Mouse (Mus musculus): Measurements from ENCODE around the gene Ttyh2.
A peak's percentile ranks its signal among the peaks of the same experiment; 100 is the strongest.
"Not testable (repeated sequence)": the region's sequence is repeated elsewhere in the genome, so short reads cannot be mapped to it uniquely, and the experiment has no call there.

Ttyh2 gene

GRCm38 (mm10) chr11:114662161-114662560 is 13.1 kb upstream of the Ttyh2 start:
- DNase-seq (ENCODE audit: inconsistent ontology term), result no peak

DNA sequence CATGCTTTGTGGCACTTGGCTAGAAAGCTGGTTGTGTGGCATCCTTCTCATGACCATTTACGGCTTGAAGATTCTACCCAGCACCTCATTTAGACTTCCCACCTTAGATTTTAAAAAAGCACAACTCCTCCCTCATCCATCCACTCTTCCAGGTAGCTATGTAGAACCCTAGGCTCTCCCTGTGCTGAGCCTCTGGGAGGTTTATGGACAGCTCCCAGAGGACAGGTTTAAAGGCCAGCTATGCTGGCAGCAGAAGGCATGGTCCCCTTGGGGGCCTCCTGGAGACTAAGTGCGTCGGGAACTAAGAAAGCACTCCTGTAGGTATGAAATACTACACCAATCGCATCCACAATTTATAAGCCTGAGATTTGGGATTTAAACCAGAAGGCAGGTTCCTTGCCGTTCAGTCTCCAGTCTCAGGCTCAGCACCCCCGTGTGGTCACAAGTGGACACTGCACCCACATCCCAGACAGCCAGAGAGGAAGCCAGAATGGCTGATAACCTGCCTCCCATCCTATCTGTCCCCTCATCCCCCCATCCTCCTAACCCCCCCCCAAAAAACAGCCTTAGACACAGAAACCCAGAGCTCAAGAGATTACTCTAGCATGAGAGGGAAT is 12.4 kb upstream of the Ttyh2 start:
- no peak for DNase-seq (ENCODE audit: inconsistent ontology term)

DNA sequence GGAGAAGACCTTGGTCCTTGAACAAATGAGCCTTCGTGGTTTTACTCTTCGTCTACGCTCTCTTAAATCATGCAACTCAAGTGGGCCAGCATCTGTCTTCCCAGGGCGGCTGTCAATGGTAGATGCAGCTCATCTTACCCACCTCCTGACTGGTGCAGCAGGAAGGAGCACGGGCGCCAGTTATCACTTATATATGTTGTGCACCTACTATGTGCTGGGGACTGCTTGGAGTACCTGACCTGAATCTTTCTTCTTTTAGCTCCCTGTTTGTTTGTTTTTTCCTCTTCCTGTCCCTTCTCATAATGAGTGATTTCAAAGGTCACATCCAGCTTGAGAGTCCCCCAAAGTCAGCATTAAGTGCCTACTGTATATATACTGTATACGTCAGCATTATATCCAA is 11.1 kb upstream of the Ttyh2 start:
- DNase-seq (ENCODE audit: inconsistent ontology term), result no peak

DNA sequence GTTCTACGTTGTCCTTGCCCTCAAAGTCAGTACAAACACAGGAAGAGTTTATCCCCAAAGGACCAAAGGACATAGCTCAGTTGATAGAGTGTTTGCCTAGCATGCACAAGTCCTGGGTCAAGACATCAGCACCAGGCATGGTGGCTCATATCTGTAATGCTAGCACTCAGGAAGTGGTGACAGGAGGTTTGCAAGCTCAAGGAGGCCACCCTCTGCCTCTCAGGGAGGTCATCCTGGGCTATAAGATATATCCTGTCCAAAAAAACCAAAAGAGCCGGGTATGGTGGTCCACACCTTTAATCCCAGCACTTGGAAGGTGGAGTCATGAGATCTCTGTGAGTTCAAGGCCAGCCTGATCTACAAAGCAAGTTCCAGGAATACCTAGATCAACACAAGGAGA is 9.8 kb upstream of the Ttyh2 start:
- DNase-seq (ENCODE audit: inconsistent ontology term), result no peak

DNA sequence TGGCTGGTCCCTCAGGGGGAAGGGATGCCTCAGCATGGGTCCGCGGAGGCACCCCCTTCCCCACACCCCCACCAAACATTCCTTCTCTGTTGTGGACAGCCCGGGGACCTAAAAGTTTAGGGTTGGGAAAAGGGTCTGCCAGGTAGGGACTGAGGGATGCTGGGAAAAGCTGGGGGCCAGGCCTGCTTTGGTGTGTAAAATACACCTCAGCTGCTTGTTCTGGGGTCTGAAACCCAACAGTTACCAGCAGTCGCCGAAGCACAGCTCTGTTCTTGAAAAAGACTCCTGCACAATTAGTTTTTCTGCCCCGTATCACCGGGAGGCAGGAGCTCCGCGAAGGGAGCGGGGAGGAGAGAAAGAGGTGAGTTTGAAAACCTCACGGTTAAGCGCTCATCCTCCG is 8.4 kb upstream of the Ttyh2 start:
- DNase-seq (ENCODE audit: inconsistent ontology term), result no peak

- no peak for DNase-seq (ENCODE audit: inconsistent ontology term)
Measured at GRCm38 (mm10) chr11:114667236-114667931, 7.8 kb upstream of the Ttyh2 start.

- DNase-seq (ENCODE audit: inconsistent ontology term), result not testable (repeated sequence)
Measured at GRCm38 (mm10) chr11:114667932-114668285, 7.3 kb upstream of the Ttyh2 start.

DNA sequence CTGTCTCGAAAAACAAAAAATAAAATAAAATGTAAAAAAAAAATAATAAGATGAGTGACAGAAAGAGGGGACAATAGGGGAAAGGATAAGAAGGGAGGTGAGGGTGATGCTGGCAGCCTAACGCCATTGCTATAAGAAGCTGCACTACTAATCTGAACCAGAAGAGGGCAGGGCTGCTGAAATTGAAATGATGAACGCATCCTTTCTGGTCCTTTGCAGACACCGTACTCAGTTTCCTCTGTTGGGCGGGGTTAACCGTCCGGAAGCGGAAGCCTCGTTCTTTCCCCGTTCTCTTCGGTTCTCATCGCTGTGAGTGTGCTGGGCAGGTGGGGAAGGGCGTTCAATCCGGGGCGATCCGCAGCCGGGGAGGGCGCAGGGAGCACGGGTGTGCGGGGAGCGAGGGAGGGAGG is 6.9 kb upstream of the Ttyh2 start, which contains the start of gene Rpl38:
Gene Rpl38 (plus strand): TSS at position 224 of the 410 bp plus-strand sequence.
- peak; percentile 90 for DNase-seq (ENCODE audit: inconsistent ontology term)

GRCm38 (mm10) chr11:114668741-114669623 is 6.2 kb upstream of the Ttyh2 start:
- peak; percentile 87 for DNase-seq (ENCODE audit: inconsistent ontology term)

GRCm38 (mm10) chr11:114669651-114670168 is 5.5 kb upstream of the Ttyh2 start:
- peak; percentile 36 for DNase-seq (ENCODE audit: inconsistent ontology term)

- no peak for DNase-seq (ENCODE audit: inconsistent ontology term)
Measured at GRCm38 (mm10) chr11:114671147-114671546, 4.1 kb upstream of the Ttyh2 start.

- no peak for DNase-seq (ENCODE audit: inconsistent ontology term)
Measured at GRCm38 (mm10) chr11:114672794-114673718, 2.2 kb upstream of the Ttyh2 start.

GRCm38 (mm10) chr11:114673719-114674050 is 1.5 kb upstream of the Ttyh2 start:
- DNase-seq (ENCODE audit: inconsistent ontology term), result no peak

- DNase-seq (ENCODE audit: inconsistent ontology term), result no peak
Measured at GRCm38 (mm10) chr11:114674180-114674579, 1.1 kb upstream of the Ttyh2 start.

DNA sequence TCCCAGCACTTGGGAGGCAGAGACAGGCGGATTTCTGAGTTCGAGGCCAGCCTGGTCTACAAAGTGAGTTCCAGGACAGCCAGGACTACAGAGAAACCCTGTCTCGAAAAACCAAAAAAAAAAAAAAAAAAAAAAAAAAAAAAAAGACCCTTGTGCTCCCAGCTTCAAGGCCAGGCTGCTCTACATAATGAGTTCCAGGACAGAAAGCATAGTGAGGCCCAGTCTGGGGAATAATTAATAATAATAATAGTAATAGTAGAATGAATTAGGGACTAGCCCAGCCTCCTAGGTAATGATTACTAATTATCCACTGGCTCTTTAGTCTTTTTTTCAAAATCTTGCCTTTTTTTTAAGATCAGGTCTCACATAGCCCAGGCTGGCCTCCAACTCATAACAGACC is 435 bp upstream of the Ttyh2 start:
- DNase-seq (ENCODE audit: inconsistent ontology term), result not testable (repeated sequence)

DNA sequence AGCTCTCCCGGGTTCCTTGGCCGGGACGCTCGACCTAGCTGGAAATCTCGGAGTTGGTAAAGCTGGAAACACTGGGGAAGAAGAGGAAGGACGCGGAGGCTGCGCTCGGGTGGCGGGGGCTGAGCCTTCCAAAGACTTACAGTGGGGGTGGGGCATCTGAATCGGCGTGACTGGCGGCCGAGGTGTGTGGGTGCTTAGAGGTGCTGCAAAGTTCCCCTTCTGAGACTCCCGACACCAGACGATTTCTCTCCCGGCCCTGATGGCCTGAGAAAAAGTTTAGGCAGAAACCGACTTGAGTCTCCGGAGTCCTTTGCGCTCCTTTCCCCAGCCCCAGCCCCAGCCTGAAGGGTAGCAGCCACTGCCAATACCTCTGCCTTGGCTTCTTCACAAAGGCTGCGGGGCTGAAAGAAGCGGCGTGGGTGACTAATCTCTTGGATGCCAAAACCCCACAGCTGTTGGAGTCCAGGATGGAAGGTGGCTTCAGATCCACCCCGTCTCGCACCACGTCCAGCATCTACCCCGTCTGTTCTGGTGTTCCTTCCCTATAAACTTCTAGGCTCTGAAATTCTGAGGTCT is 683 bp downstream of the Ttyh2 start:
- peak; percentile 78 for DNase-seq (ENCODE audit: inconsistent ontology term)

- DNase-seq (ENCODE audit: inconsistent ontology term), result peak; percentile 72
Measured at GRCm38 (mm10) chr11:114676431-114676830, 1.2 kb downstream of the Ttyh2 start.

DNA sequence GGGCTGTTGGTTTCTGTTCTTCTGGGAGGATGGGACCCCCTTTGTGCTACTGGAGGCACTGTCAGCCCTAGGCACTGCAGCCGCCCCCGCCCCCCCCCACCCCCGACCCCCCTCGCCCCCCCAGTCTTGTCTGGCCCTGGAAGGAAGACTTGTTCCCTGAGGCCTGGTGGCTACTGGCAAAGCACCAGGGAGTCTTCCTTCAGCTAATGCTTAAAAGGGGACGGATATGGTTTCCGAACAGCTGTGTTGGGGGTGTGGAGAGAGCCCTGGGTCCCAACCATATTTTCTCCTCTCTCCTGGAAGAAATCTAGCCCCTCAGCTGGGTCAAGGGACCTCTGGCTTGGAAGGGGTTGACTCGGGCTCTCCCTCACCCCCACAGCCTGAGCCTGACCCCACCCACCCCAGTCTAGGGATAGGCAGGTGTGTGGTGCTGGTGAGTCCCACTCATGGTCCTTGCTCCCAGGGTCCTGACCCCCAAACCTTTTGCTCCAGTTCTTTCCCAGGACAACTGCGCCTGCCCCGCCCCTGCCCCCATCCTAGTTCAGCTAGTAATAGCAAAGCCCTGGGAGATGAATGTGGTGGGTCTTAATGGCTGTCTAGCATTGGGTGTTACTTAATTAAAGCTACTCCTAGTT is 1.8 kb downstream of the Ttyh2 start:
- no peak for DNase-seq (ENCODE audit: inconsistent ontology term)

- no peak for DNase-seq (ENCODE audit: inconsistent ontology term)
Measured at GRCm38 (mm10) chr11:114679582-114679981, 4.4 kb downstream of the Ttyh2 start.

GRCm38 (mm10) chr11:114680291-114680690 is 5.1 kb downstream of the Ttyh2 start:
- no peak for DNase-seq (ENCODE audit: inconsistent ontology term)
